Mouse (Mus musculus): Measurements from ENCODE around the gene Erbb2. TPM values are rescaled to one million over a fixed set of nuclear protein-coding genes. Genes with fewer than 3 reads are reported as not detected.
"Not testable (repeated sequence)": the region's sequence is repeated elsewhere in the genome, so short reads cannot be mapped to it uniquely, and the experiment has no call there.

Erbb2 gene
- total RNA-seq (2015; ENCODE audit: low replicate concordance) (not detected in 2 replicates), total RNA-seq (2017; ENCODE audit: low replicate concordance) (0.39 TPM in 1 of 2 replicates, not detected in the other)

DNA sequence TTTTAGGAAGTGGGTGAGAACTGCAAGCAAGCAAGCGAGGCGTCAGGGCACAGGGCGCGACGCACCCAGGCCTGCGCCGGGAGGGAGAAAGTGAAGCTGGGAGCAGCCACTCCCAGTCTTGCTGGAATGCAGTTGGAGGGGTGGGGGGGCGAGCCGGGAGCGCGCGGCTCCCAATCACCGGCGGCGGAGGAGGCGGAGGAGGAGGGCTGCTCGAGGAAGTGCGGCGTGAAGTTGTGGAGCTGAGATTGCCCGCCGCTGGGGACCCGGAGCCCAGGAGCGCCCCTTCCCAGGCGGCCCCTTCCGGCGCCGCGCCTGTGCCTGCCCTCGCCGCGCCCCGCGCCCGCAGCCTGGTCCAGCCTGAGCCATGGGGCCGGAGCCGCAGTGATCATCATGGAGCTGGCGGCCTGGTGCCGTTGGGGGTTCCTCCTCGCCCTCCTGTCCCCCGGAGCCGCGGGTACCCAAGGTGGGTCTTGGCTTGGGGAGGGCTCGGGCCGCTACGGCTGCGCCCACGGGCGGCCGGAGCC, at the start of gene Erbb2:
Erbb2 (plus strand) TSS at position 198 of the 524 bp plus-strand sequence.
- no peak for ATAC-seq (replicated peaks; ENCODE audit: low FRiP score, poor library complexity, severe bottlenecking)

DNA sequence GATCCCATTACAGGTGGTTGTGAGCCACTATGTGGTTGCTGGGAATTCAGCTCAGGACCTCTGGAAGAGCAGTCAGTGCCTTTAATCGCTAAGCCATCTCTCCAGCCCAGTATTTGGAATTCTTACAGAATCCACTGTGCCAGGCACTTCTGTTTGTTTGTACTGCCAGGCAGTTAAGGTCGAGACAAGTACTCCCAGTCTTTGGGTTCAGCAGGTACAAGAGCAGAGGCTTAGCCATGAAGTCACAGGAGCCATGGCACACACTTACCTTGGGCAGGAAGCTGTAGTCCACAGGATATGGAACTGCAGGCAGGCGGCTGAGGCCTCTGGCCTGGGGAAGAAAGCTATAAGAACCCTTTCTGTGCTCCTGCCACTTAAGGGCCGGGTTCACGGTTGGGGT, 48.5 kb upstream of the Erbb2 start:
- no peak for ATAC-seq (replicated peaks; ENCODE audit: low FRiP score, poor library complexity, severe bottlenecking)

- no peak for ATAC-seq (replicated peaks; ENCODE audit: low FRiP score, poor library complexity, severe bottlenecking)
Measured at GRCm38 (mm10) chr11:98364410-98364809, 47.9 kb upstream of the Erbb2 start.

DNA sequence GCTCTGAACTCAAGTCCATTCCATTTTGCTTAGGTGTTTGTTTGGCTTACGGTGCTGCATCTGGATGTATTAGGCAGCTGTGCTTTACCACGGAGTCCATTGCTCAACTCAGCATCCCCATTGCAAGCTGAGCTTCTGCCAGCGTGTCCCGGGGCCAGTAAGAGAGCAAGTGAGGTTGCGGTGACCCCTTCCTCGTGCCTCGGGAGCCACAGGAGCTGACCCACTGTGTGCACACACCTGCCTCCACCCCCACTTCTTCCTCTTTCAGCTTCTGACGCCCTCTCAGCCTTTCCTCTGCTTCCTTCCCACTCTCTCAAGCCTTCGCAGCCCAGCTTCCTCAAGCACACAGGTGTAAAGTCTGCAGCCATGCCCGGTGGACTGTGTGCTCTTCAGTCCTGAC, 46.0 kb upstream of the Erbb2 start:
- ATAC-seq (replicated peaks; ENCODE audit: low FRiP score, poor library complexity, severe bottlenecking), result no peak

- no peak for ATAC-seq (replicated peaks; ENCODE audit: low FRiP score, poor library complexity, severe bottlenecking)
Measured at GRCm38 (mm10) chr11:98367171-98367862, 45.0 kb upstream of the Erbb2 start.

DNA sequence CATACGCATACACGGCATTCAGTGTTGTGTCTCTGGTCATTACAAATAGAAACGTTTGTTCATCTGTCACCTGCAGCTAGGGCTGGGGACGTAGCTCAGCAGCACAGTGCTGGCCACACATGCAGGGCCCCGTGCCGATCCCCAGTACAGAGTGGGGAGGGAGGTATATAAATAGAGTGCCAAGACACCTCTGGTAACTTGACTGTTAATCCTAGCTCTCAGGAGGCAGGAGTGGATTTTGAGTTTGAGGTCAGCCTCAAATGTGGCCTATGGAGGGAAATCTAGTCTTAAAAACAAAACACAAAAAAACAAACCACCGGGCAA, 44.4 kb upstream of the Erbb2 start:
- no peak for ATAC-seq (replicated peaks; ENCODE audit: low FRiP score, poor library complexity, severe bottlenecking)

DNA sequence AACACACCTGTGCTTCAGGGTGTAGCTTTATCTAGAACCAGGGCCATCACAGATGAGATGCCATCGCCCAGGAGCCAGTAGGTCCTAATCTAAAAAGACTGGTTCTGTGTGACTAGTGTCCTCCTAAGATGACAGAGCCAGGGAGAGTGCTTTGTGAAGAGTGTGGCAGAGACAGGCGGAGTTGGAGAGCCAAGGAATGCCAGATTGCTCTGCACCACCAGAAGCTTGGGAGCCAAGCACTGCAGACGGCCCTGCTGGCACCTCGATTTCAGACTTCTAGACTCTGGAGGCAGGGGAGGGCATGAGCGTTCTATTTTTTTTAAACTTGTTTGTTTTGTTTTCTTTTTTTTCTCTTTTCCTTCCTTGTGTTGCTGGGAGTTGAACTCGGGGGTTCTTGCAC, 42.9 kb upstream of the Erbb2 start:
- ATAC-seq (replicated peaks; ENCODE audit: low FRiP score, poor library complexity, severe bottlenecking), result no peak

- no peak for ATAC-seq (replicated peaks; ENCODE audit: low FRiP score, poor library complexity, severe bottlenecking)
Measured at GRCm38 (mm10) chr11:98370588-98370987, 41.7 kb upstream of the Erbb2 start.

DNA sequence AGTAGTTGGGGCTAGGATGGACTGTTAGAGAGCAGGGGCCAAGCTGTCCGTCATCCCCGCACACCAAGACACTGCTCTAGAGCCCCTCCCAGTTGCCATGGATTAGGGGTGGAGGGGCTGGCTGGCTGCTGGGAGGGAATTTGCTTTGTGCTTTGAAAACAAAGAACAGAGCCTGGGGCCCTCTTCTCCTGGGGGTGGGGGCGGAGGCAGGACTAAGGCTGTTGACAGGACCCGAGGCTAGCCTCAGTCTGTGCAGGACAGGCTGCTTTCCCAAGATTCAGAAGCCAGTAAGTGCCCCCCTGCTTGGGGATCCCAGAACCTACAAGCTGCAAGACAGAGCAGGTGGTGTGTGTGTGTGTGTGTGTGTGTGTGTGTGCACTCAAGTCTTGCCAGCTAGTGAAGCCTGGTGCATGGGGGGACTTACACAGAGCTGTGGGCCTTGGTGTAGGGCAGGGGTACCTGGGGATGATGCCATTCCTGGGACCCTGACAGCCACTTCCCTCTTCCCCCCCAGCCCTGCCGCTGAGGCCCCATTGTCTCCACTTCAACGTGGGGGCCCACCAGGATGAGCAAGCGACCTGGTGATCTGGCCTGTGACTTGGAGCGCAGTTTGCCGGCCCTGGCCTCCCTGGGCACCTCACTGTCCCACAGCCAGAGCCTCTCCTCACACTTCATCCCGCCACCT, 40.6 kb upstream of the Erbb2 start:
- ATAC-seq (replicated peaks; ENCODE audit: low FRiP score, poor library complexity, severe bottlenecking), result 0 out of 2 replicates have a peak, but pooled peaks have one; percentile 6

- ATAC-seq (replicated peaks; ENCODE audit: low FRiP score, poor library complexity, severe bottlenecking), result peak; percentile 64
Measured at GRCm38 (mm10) chr11:98372406-98372805, 39.9 kb upstream of the Erbb2 start.

DNA sequence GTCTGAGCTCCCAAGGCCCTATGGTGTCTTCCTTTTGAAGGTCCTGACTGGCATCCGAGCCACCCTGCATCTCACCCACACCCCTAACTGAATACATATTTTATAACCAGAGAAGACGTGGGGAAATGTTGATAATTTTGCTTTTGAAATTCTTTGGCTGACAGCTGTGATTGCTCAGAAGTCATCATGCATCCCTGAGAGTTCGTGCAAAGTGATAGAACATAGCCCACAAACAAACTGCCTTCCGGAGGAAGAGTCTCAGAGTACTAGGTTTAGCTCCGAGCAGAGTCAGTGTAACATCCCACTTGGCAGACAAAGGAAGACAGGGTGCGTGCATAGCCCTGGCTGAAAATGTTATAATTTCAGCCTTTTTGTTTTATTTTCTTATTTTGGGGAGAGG, 39.0 kb upstream of the Erbb2 start:
- no peak for ATAC-seq (replicated peaks; ENCODE audit: low FRiP score, poor library complexity, severe bottlenecking)

- no peak for ATAC-seq (replicated peaks; ENCODE audit: low FRiP score, poor library complexity, severe bottlenecking)
Measured at GRCm38 (mm10) chr11:98374266-98374665, 38.0 kb upstream of the Erbb2 start.

DNA sequence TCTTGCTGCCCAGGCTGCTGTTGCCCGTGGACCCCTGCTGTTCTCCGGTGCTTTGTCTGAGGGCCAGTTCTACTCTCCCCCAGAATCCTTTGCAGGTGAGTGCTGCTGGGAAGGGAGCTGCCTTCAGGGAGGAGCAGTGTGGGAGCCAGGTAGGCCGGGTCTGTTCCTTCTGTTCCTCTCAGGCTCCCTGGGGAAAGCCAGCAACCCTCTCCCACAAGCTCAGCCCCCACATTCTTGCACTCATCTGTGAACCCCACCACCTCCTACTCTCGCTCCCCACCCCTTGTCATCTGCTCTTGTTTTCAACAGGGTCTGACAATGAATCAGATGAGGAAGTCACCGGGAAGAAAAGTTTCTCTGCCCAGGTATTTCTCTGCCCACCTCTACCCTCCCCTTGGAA, 35.5 kb upstream of the Erbb2 start:
- ATAC-seq (replicated peaks; ENCODE audit: low FRiP score, poor library complexity, severe bottlenecking), result no peak

- no peak for ATAC-seq (replicated peaks; ENCODE audit: low FRiP score, poor library complexity, severe bottlenecking)
Measured at GRCm38 (mm10) chr11:98377787-98378186, 34.5 kb upstream of the Erbb2 start.

DNA sequence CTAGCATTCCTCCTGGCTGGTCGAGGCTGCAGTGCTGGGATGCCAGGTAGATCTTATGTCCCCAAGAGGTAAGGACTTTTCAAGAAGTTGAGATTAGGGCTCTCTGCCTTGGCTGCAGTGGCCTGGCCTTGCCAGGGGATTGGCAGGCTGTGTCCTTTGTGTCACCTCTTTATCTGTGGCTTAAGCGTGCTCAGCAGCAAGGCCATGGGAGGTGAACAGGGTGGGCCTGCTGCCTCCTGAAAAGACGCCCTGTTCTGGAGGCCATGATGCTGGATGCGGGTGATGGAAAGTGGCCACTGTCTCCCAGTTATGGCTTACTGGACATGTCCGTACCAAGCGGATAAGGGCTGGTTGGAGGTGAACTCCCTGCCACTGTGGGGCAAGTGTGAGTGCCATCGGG, 32.9 kb upstream of the Erbb2 start:
- no peak for ATAC-seq (replicated peaks; ENCODE audit: low FRiP score, poor library complexity, severe bottlenecking)

DNA sequence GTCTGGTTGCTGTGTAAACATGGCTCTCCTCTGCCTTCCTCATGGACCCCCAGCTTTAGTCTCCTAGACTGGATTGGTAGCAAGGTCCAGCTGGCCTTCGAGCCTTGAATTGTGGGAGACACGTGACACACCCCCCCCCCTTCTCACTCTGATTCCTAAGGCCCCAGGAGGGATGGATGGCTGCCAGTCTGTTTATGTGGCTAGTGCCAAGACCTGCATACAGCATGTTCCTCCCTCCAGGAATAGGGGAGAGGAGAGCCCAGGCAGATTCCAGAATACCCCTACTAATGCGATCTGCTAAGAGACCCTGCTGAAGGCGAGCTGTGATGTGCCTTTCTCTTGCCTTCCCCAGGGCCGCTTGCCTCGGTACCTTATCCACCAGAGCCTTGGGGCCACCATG, 32.2 kb upstream of the Erbb2 start:
- no peak for ATAC-seq (replicated peaks; ENCODE audit: low FRiP score, poor library complexity, severe bottlenecking)

- no peak for ATAC-seq (replicated peaks; ENCODE audit: low FRiP score, poor library complexity, severe bottlenecking)
Measured at GRCm38 (mm10) chr11:98381651-98382050, 30.6 kb upstream of the Erbb2 start.

GRCm38 (mm10) chr11:98382405-98382804, 29.9 kb upstream of the Erbb2 start:
- ATAC-seq (replicated peaks; ENCODE audit: low FRiP score, poor library complexity, severe bottlenecking), result not testable (repeated sequence)

GRCm38 (mm10) chr11:98383261-98384030, 28.8 kb upstream of the Erbb2 start, which contains the start of gene Tcap:
Tcap (plus strand) TSS chr11:98383811.
- no peak for ATAC-seq (replicated peaks; ENCODE audit: low FRiP score, poor library complexity, severe bottlenecking)

DNA sequence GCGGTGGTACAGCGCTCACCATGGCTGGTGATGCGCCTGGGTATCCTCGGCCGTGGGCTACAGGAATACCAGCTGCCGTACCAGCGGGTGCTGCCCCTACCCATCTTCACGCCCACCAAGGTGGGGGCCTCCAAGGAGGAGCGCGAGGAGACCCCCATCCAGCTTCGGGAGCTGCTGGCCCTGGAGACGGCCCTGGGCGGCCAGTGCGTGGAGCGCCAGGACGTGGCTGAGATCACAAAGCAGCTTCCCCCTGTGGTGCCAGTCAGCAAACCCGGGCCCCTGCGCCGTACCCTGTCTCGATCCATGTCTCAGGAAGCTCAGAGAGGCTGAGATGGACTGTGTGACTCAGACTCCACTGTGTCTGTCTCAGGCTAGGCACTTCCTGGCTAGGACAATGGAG, 28.1 kb upstream of the Erbb2 start:
- ATAC-seq (replicated peaks; ENCODE audit: low FRiP score, poor library complexity, severe bottlenecking), result no peak
